Mouse (Mus musculus) liver, adult 2 months (tissue): ENCODE data around the gene Adamts14. TPM values are rescaled to one million over a fixed set of nuclear protein-coding genes. Genes with fewer than 3 reads are reported as not detected.
A peak's percentile ranks its signal among the peaks of the same experiment; 100 is the strongest.

Source experiments
- DNase-seq: peaks from one replicate; pipeline ENCODE4 v3.0.0-alpha.2; 2011; ENCODE audit warnings: low read depth, low spot score; ENCODE audit errors: extremely low read depth
- H3K27ac ChIP-seq: fragments of 200-500 bp; replicated peaks from 2 replicates; pipeline ENCODE4 v1.5.1; 2012; ENCODE audit warnings: low read depth, mild to moderate bottlenecking, control low read depth, inconsistent platforms, low read length; ENCODE audit not compliant: insufficient read depth
- H3K27me3 ChIP-seq: fragments of 200-500 bp; 2 replicates; pipeline ENCODE4 v1.6.1; 2012; ENCODE audit warnings: mild to moderate bottlenecking, moderate library complexity, low read length, inconsistent platforms; ENCODE audit not compliant: control insufficient read depth, insufficient read depth
- H3K36me3 ChIP-seq: fragments of 200-500 bp; 2 replicates; pipeline ENCODE4 v1.6.1; 2012; ENCODE audit warnings: low read length, inconsistent platforms; ENCODE audit not compliant: control insufficient read depth, insufficient read depth
- H3K4me1 ChIP-seq: fragments of 200-500 bp; 2 replicates; pipeline ENCODE4 v1.6.1; 2011; ENCODE audit warnings: low read length; ENCODE audit not compliant: control insufficient read depth, insufficient read depth
- H3K4me3 ChIP-seq: fragments of 200-500 bp; 2 replicates; pipeline ENCODE4 v1.5.1; 2011; ENCODE audit warnings: low read depth, mild to moderate bottlenecking, control low read depth, low read length, moderate library complexity; ENCODE audit not compliant: insufficient read depth
- H3K79me2 ChIP-seq: fragments of 200-500 bp; 2 replicates; pipeline ENCODE4 v1.6.1; 2012; ENCODE audit warnings: inconsistent platforms, mild to moderate bottlenecking, low read length, moderate library complexity; ENCODE audit not compliant: control insufficient read depth, insufficient read depth
- H3K9ac ChIP-seq: fragments of 200-500 bp; 2 replicates; pipeline ENCODE4 v1.6.1; 2012; ENCODE audit warnings: low read depth, mild to moderate bottlenecking, control low read depth, inconsistent platforms, low read length
- CTCF ChIP-seq: fragments of 200-500 bp; IDR thresholded peaks from 2 replicates; pipeline ENCODE4 v1.5.1; 2011; ENCODE audit warnings: low read depth, low read length, control low read depth
- POLR2A ChIP-seq: fragments of 200-500 bp; IDR thresholded peaks from 2 replicates; pipeline ENCODE4 v1.6.1; 2011; ENCODE audit warnings: low read length, control low read depth; ENCODE audit not compliant: insufficient read depth; ENCODE audit errors: extremely low read depth
- WGBS: fragments of 180-500 bp; shearing (Covaris S2); methylation state at CpG from one replicate; pipeline ENCODE4 v1.1.7; 2018; 5-methylcytosine and 5-hydroxymethylcytosine counted together
- polyA plus RNA-seq: library from polyadenylated mRNA; depleted of rRNA; stranded (reverse); fragments of >200 nt; gene quantifications from 2 replicates; pipeline ENCODE4 v1.2.3, GENCODE M21; 2012
- total RNA-seq: library from RNA; depleted of rRNA; stranded (reverse); fragments of >200 nt; gene quantifications from 2 replicates; pipeline ENCODE4 v1.2.3, GENCODE M21; 2014

Gene Adamts14
- total and polyA plus RNA-seq, 2 experiments, result 0.55 to 0.61 TPM

GRCm38 (mm10) chr10:61199566-61200213 is 73.5 kb downstream of the Adamts14 start:
- peaks cover 2% of the 10 kb centered on the region for H3K4me1 ChIP-seq
- H3K27ac ChIP-seq, result no peak overlapping the region
- H3K4me3 ChIP-seq, result no peak overlapping the region
- no peak overlapping the region for H3K9ac ChIP-seq
- H3K79me2 ChIP-seq, result no peaks in the 10 kb centered on the region
- H3K36me3 ChIP-seq, result no peaks in the 10 kb centered on the region
- no peak for TF ChIP-seq POLR2A
- peak; percentile 88 for TF ChIP-seq CTCF
- H3K27me3 ChIP-seq, result no peaks in the 10 kb centered on the region
- DNase-seq, result peak; percentile 81
- WGBS, result 33% methylated on average over 11 of the region's 11 CpGs

- Histone ChIP-seq H3K4me3 (no peak overlapping the region), H3K27ac (no peak overlapping the region), H3K4me1 (peaks cover 2% of the 10 kb centered on the region), H3K27me3 (no peaks in the 10 kb centered on the region), H3K36me3 (no peaks in the 10 kb centered on the region), H3K9ac (no peak overlapping the region), H3K79me2 (no peaks in the 10 kb centered on the region)
- no peak for DNase-seq
- TF ChIP-seq POLR2A (no peak), CTCF (no peak)
- 79% methylated on average over 5 of the region's 5 CpGs for WGBS
These were observed 77.4 kb downstream of the Adamts14 start for GRCm38 (mm10) chr10:61195718-61196291.

- H3K4me3 ChIP-seq, result no peak overlapping the region
- peak; percentile 10 for DNase-seq
- H3K79me2 ChIP-seq, result no peaks in the 10 kb centered on the region
- TF ChIP-seq POLR2A (no peak), CTCF (no peak)
- H3K36me3 ChIP-seq, result no peaks in the 10 kb centered on the region
- no peak overlapping the region for H3K27ac ChIP-seq
- WGBS, result 74% methylated on average over 8 of the region's 8 CpGs
- H3K9ac ChIP-seq, result no peak overlapping the region
- no peaks in the 10 kb centered on the region for H3K27me3 ChIP-seq
- H3K4me1 ChIP-seq, result peaks cover 2% of the 10 kb centered on the region
These were observed 78.0 kb downstream of the Adamts14 start for GRCm38 (mm10) chr10:61195216-61195615.

- H3K27me3 ChIP-seq, result no peaks in the 10 kb centered on the region
- no peak for DNase-seq
- peaks cover under 1% of the 10 kb centered on the region; the same call in 1 of the 2 replicates for H3K4me1 ChIP-seq
- H3K4me3 ChIP-seq, result no peak overlapping the region
- TF ChIP-seq POLR2A (no peak), CTCF (no peak)
- H3K79me2 ChIP-seq, result no peaks in the 10 kb centered on the region
- H3K9ac ChIP-seq, result no peak overlapping the region
- no peaks in the 10 kb centered on the region for H3K36me3 ChIP-seq
- H3K27ac ChIP-seq, result no peak overlapping the region
- WGBS, result 86% methylated on average over 9 of the region's 9 CpGs
These were observed 78.6 kb downstream of the Adamts14 start for GRCm38 (mm10) chr10:61194611-61195010.

GRCm38 (mm10) chr10:61188010-61188409 is 85.2 kb downstream of the Adamts14 start:
- Histone ChIP-seq H3K4me1 (no peaks in the 10 kb centered on the region), H3K27me3 (no peaks in the 10 kb centered on the region), H3K4me3 (no peak overlapping the region), H3K9ac (no peak overlapping the region), H3K79me2 (no peaks in the 10 kb centered on the region), H3K27ac (no peak overlapping the region), H3K36me3 (no peaks in the 10 kb centered on the region)
- TF ChIP-seq POLR2A (no peak), CTCF (no peak)
- DNase-seq, result no peak
- WGBS, result 69% methylated on average over 3 of the region's 3 CpGs

- TF ChIP-seq CTCF (no peak), POLR2A (no peak)
- DNase-seq, result no peak
- WGBS, result 77% methylated on average over 3 of the region's 3 CpGs
- H3K27ac ChIP-seq, result no peak overlapping the region
- no peaks in the 10 kb centered on the region for H3K4me1 ChIP-seq
- H3K9ac ChIP-seq, result no peak overlapping the region
- no peaks in the 10 kb centered on the region for H3K27me3 ChIP-seq
- H3K4me3 ChIP-seq, result no peak overlapping the region
- no peaks in the 10 kb centered on the region for H3K36me3 ChIP-seq
- H3K79me2 ChIP-seq, result no peaks in the 10 kb centered on the region
These were observed 86.2 kb downstream of the Adamts14 start for GRCm38 (mm10) chr10:61187001-61187400.
